Mouse (Mus musculus) forebrain, embryonic 14.5 days (tissue): Measurements from ENCODE around the gene Itpa. TPM values are rescaled to one million over a fixed set of nuclear protein-coding genes. Genes with fewer than 3 reads are reported as not detected.
A peak's percentile ranks its signal among the peaks of the same experiment; 100 is the strongest.

Experiments
- ATAC-seq: fragments of 200-750 bp; cut with Nextera tagmentation; 2 replicates; pipeline ENCODE4 v1.8.0; 2017; ENCODE audit warnings: mild to moderate bottlenecking, moderate library complexity
- DNase-seq: peaks from one replicate; pipeline ENCODE4 v3.0.0-alpha.2; 2015; ENCODE audit warnings: low spot score
- H3K27ac ChIP-seq: fragments of 300-500 bp; sonication (generic); 2 replicates; pipeline ENCODE4 v1.5.1; 2014; ENCODE audit warnings: low read depth, mild to moderate bottlenecking, control low read depth, low read length, moderate library complexity
- H3K27me3 ChIP-seq: fragments of 300-500 bp; sonication (generic); replicated peaks from 2 replicates; pipeline ENCODE4 v1.6.1; 2014; ENCODE audit warnings: low read length, control low read depth, mixed read lengths; ENCODE audit not compliant: control insufficient read depth, insufficient read depth
- H3K36me3 ChIP-seq: fragments of 300-500 bp; sonication (generic); 2 replicates; pipeline ENCODE4 v1.6.1; 2014; ENCODE audit warnings: low read length, control low read depth; ENCODE audit not compliant: control insufficient read depth, insufficient read depth
- H3K4me1 ChIP-seq: fragments of 300-500 bp; sonication (generic); 2 replicates; pipeline ENCODE4 v1.6.1; 2014; ENCODE audit warnings: antibody characterized with exemption, low read length, control low read depth; ENCODE audit not compliant: control insufficient read depth, insufficient read depth
- H3K4me2 ChIP-seq: fragments of 300-500 bp; sonication (generic); 2 replicates; pipeline ENCODE4 v1.6.1; 2014; ENCODE audit warnings: mild to moderate bottlenecking, control low read depth, low read length
- H3K4me3 ChIP-seq: fragments of 300-500 bp; sonication (generic); 2 replicates; pipeline ENCODE4 v1.5.1; 2014; ENCODE audit warnings: low read depth, low read length, control low read depth
- H3K9ac ChIP-seq: fragments of 300-500 bp; sonication (generic); 2 replicates; pipeline ENCODE4 v1.6.1; 2014; ENCODE audit warnings: mild to moderate bottlenecking, low read length, control low read depth, moderate library complexity
- H3K9me3 ChIP-seq: fragments of 300-500 bp; sonication (generic); replicated peaks from 2 replicates; pipeline ENCODE4 v1.6.1; 2016; ENCODE audit warnings: low read length, control low read depth, mixed read lengths; ENCODE audit not compliant: control insufficient read depth
- WGBS: fragments of 180-500 bp; shearing (Covaris S2); extraction: QIAGEN DNeasy Blood & Tissue Kit; methylation state at CpG from one replicate; pipeline ENCODE4 v1.1.7; 2014; 5-methylcytosine and 5-hydroxymethylcytosine counted together
- polyA plus RNA-seq: library from polyadenylated mRNA; unstranded; fragments of >200 nt; fragmentation: Nextera tagmentation; extraction: Ambion mirVana; gene quantifications from 2 replicates; pipeline ENCODE4 v1.2.1, GENCODE M21; 2014

Gene Itpa
- polyA plus RNA-seq, 1 experiment from 2014 or later: 125 TPM

- peaks cover 12% of the 10 kb centered on the region for H3K4me1 ChIP-seq
- ATAC-seq: peak; percentile 22; the same call in 1 of the 2 replicates
- peak; percentile 14 for DNase-seq
- no peak overlapping the region for H3K27ac ChIP-seq
- 4% methylated on average over 38 of the region's 38 CpGs for WGBS
- peak overlapping the region; percentile 23 for H3K4me3 ChIP-seq
- H3K9me3 ChIP-seq: no peaks in the 10 kb centered on the region
- H3K27me3 ChIP-seq: peaks cover 39% of the 10 kb centered on the region
- peak overlapping the region; percentile 51 for H3K9ac ChIP-seq
- H3K36me3 ChIP-seq: 0 out of 2 replicates have a peak, but pooled peaks cover 5% of the 10 kb centered on the region
- H3K4me2 ChIP-seq: peak overlapping the region; percentile 54
Observed at GRCm38 (mm10) chr2:130634739-130635411, 32.5 kb upstream of the Itpa start.

- Histone ChIP-seq H3K9ac (peak overlapping the region; percentile 17; the same call in 1 of the 2 replicates), H3K4me3 (no peak overlapping the region), H3K27me3 (peaks cover 39% of the 10 kb centered on the region), H3K9me3 (no peaks in the 10 kb centered on the region), H3K36me3 (0 out of 2 replicates have a peak, but pooled peaks cover 5% of the 10 kb centered on the region), H3K4me1 (peaks cover 12% of the 10 kb centered on the region), H3K4me2 (no peak overlapping the region), H3K27ac (no peak overlapping the region)
- DNase-seq (peak; percentile 25), ATAC-seq (no peak)
- 23% methylated on average over 21 of the region's 21 CpGs for WGBS
Observed at GRCm38 (mm10) chr2:130635847-130636246, 31.6 kb upstream of the Itpa start.

- H3K27me3 ChIP-seq: peaks cover 39% of the 10 kb centered on the region
- ATAC-seq: no peak
- peaks cover 21% of the 10 kb centered on the region for H3K4me1 ChIP-seq
- no peak overlapping the region for H3K4me3 ChIP-seq
- 0 out of 2 replicates have a peak, but pooled peaks cover 5% of the 10 kb centered on the region for H3K36me3 ChIP-seq
- no peak overlapping the region for H3K9ac ChIP-seq
- H3K27ac ChIP-seq: no peak overlapping the region
- H3K4me2 ChIP-seq: no peak overlapping the region
- 34% methylated on average over 16 of the region's 16 CpGs for WGBS
- H3K9me3 ChIP-seq: no peaks in the 10 kb centered on the region
- no peak for DNase-seq
Observed at GRCm38 (mm10) chr2:130638101-130638611, 29.3 kb upstream of the Itpa start.

GRCm38 (mm10) chr2:130639276-130639675, 28.1 kb upstream of the Itpa start:
- DNase-seq (no peak), ATAC-seq (no peak)
- Histone ChIP-seq H3K9me3 (no peaks in the 10 kb centered on the region), H3K4me2 (no peak overlapping the region), H3K4me3 (no peak overlapping the region), H3K27ac (no peak overlapping the region), H3K9ac (no peak overlapping the region), H3K36me3 (0 out of 2 replicates have a peak, but pooled peaks cover 5% of the 10 kb centered on the region), H3K27me3 (peaks cover 37% of the 10 kb centered on the region), H3K4me1 (peaks cover 20% of the 10 kb centered on the region)
- 83% methylated on average over 6 of the region's 6 CpGs for WGBS

- Histone ChIP-seq H3K27me3 (peaks cover 16% of the 10 kb centered on the region), H3K4me2 (peak overlapping the region; percentile 86), H3K4me3 (peak overlapping the region; percentile 71; the same call in 1 of the 2 replicates), H3K9ac (peak overlapping the region; percentile 77; the same call in 1 of the 2 replicates), H3K4me1 (peaks cover 10% of the 10 kb centered on the region), H3K27ac (no peak overlapping the region), H3K36me3 (no peaks in the 10 kb centered on the region), H3K9me3 (no peaks in the 10 kb centered on the region)
- ATAC-seq (no peak), DNase-seq (peak; percentile 19)
- 80% methylated on average over 6 of the region's 6 CpGs for WGBS
Observed at GRCm38 (mm10) chr2:130641351-130642025, 25.9 kb upstream of the Itpa start.

- peaks cover 9% of the 10 kb centered on the region; the same call in 1 of the 2 replicates for H3K27me3 ChIP-seq
- DNase-seq (peak; percentile 67), ATAC-seq (peak; percentile 76)
- H3K4me2 ChIP-seq: peak overlapping the region; percentile 86
- peak overlapping the region; percentile 77 for H3K9ac ChIP-seq
- peak overlapping the region; percentile 44; the same call in 1 of the 2 replicates for H3K27ac ChIP-seq
- H3K4me1 ChIP-seq: peaks cover 10% of the 10 kb centered on the region
- no peaks in the 10 kb centered on the region for H3K9me3 ChIP-seq
- no peaks in the 10 kb centered on the region for H3K36me3 ChIP-seq
- peak overlapping the region; percentile 71 for H3K4me3 ChIP-seq
- WGBS: under 1% methylated on average over 26 of the region's 27 CpGs
Observed at GRCm38 (mm10) chr2:130642197-130642660, 25.2 kb upstream of the Itpa start.

GRCm38 (mm10) chr2:130642684-130643369, 24.6 kb upstream of the Itpa start, which contains the start of gene Lzts3:
Gene Lzts3, minus strand, starts transcription at chr2:130642803.
- H3K9ac ChIP-seq: peak within 1 kb of the TSS; percentile 77
- H3K27me3 ChIP-seq: 0 out of 2 replicates have a peak, but pooled peaks cover 4% of the 10 kb centered on the region
- ATAC-seq: peak; percentile 95
- 3% methylated on average over 37 of the region's 40 CpGs for WGBS
- H3K4me3 ChIP-seq: peak within 1 kb of the TSS; percentile 71
- H3K27ac ChIP-seq: peak within 1 kb of the TSS; percentile 44; the same call in 1 of the 2 replicates
- peaks cover 10% of the 10 kb centered on the region for H3K4me1 ChIP-seq
- H3K4me2 ChIP-seq: peak within 1 kb of the TSS; percentile 86
- H3K9me3 ChIP-seq: no peaks in the 10 kb centered on the region
- no peaks in the 10 kb centered on the region for H3K36me3 ChIP-seq
- DNase-seq: peak; percentile 93

- WGBS: 84% methylated on average over 4 of the region's 4 CpGs
- no peak overlapping the region for H3K9ac ChIP-seq
- H3K27ac ChIP-seq: no peak overlapping the region
- H3K4me2 ChIP-seq: no peak overlapping the region
- no peaks in the 10 kb centered on the region for H3K27me3 ChIP-seq
- H3K36me3 ChIP-seq: no peaks in the 10 kb centered on the region; the same call in 1 of the 2 replicates
- H3K9me3 ChIP-seq: no peaks in the 10 kb centered on the region
- no peak overlapping the region for H3K4me3 ChIP-seq
- peaks cover 10% of the 10 kb centered on the region for H3K4me1 ChIP-seq
- DNase-seq (no peak), ATAC-seq (no peak)
Observed at GRCm38 (mm10) chr2:130645198-130645597, 22.2 kb upstream of the Itpa start.
